Mouse (Mus musculus) kidney, adult 18-20 months (tissue): ENCODE measurements around the gene Ptpa.
A peak's percentile ranks its signal among the peaks of the same experiment; 100 is the strongest.

Source experiments
- DNase-seq: peaks from one replicate; pipeline ENCODE4 v3.0.0; 2021

The Ptpa gene

GRCm38 (mm10) chr2:30469009-30469408 is 53.2 kb downstream of the Ptpa start:
- DNase-seq, result no peak

GRCm38 (mm10) chr2:30469796-30470142 is 53.9 kb downstream of the Ptpa start:
- peak; percentile 82 for DNase-seq

GRCm38 (mm10) chr2:30470143-30470946 is 54.5 kb downstream of the Ptpa start:
- peak; percentile 77 for DNase-seq

GRCm38 (mm10) chr2:30471051-30471450 is 55.2 kb downstream of the Ptpa start:
- no peak for DNase-seq

- peak; percentile 89 for DNase-seq
These were observed 56.2 kb downstream of the Ptpa start for GRCm38 (mm10) chr2:30471795-30472720.

- DNase-seq, result peak; percentile 73
These were observed 57.0 kb downstream of the Ptpa start for GRCm38 (mm10) chr2:30472731-30473351.

- peak; percentile 82 for DNase-seq
These were observed 57.7 kb downstream of the Ptpa start for GRCm38 (mm10) chr2:30473431-30474031.

- peak; percentile 97 for DNase-seq
These were observed 58.2 kb downstream of the Ptpa start, which contains the start of gene Ier5l for GRCm38 (mm10) chr2:30474039-30474438. Ier5l (minus strand) TSS chr2:30474219.

- no peak for DNase-seq
These were observed 58.9 kb downstream of the Ptpa start for GRCm38 (mm10) chr2:30474776-30475175.

GRCm38 (mm10) chr2:30475457-30475856 is 59.6 kb downstream of the Ptpa start:
- no peak for DNase-seq

GRCm38 (mm10) chr2:30476241-30476640 is 60.4 kb downstream of the Ptpa start:
- DNase-seq, result no peak

- no peak for DNase-seq
These were observed 62.7 kb downstream of the Ptpa start for GRCm38 (mm10) chr2:30478526-30478925.

- no peak for DNase-seq
These were observed 71.8 kb downstream of the Ptpa start for GRCm38 (mm10) chr2:30487597-30487996.

GRCm38 (mm10) chr2:30490384-30490783 is 74.5 kb downstream of the Ptpa start:
- DNase-seq, result no peak

- no peak for DNase-seq
These were observed 79.4 kb downstream of the Ptpa start for GRCm38 (mm10) chr2:30495000-30495908.

- DNase-seq, result peak; percentile 78
These were observed 80.3 kb downstream of the Ptpa start for GRCm38 (mm10) chr2:30495909-30496861.
